Mouse (Mus musculus) testis, adult 10 weeks (tissue): ENCODE data around the gene Mrps23. TPM values are rescaled to one million over a fixed set of nuclear protein-coding genes. Genes with fewer than 3 reads are reported as not detected.

Experiments
- polyA plus RNA-seq: library from polyadenylated mRNA; stranded (reverse); fragments of 350-450 nt; fragmentation: Illumina TruSeq; extraction: RNeasy Lipid Tissue Mini Kit (QIAGEN cat#74804); gene quantifications from one replicate; pipeline ENCODE4 v1.2.3, GENCODE M21; 2014; ENCODE audit warnings: low read depth, low replicate concordance

The Mrps23 gene
- 32.4 TPM for polyA plus RNA-seq

DNA sequence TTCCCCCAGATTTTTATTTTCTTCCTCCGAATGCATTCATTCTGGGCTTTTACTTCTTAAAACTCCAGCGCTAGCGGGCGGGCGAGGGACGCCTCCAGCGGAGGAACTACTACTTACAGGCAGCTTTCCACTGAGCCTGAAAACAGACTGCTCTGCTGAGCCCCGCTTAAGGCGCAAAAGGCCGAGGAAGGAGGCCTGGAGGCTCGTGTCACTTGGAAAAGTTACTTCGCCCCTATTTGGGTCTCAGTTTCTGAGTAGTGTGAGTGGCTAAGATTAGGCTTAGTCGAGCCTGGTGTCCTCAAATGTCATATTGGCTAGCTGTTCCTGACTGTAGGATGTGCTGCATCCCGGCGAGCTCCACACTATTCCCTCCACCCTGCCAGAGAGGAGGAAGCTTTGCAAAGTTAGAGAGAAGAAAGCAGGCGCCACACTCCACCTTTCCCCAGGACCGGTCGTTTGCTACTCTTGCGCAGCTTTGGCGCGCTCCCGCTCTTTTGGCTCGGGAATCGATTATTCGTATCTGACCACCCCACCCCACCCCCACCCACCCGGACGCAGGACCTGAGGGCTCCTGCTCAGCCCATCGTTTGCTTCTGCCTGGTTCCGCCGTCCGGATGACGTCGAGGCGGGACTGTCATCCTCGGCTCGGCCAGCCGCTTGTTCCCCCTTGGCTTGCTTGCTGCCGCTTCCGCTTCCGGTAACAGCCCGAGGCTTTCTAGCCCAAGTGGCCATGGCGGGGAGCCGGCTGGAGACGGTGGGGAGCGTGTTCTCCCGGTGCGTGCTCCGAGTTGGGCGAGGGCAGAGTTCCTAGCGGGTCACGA is at the start of gene Mrps23:
Mrps23 (plus strand) TSS at position 677 of the 821 bp plus-strand sequence.

Other genes with a start within 250 kb of the Mrps23 start
- gene Dynll2, start 216.9 kb upstream of the Mrps23 start, polyA plus RNA-seq, result 97.5 TPM
- gene Srsf1, start 157.0 kb upstream of the Mrps23 start, polyA plus RNA-seq, result 388 TPM
- gene Vezf1, start 136.1 kb upstream of the Mrps23 start, polyA plus RNA-seq, result 11.9 TPM
- gene Cuedc1, start 106.3 kb upstream of the Mrps23 start, polyA plus RNA-seq, result 0.21 TPM
- gene Ccdc182, start 89.7 kb downstream of the Mrps23 start, polyA plus RNA-seq, result 5.3 TPM